In the genomic region with DNA sequence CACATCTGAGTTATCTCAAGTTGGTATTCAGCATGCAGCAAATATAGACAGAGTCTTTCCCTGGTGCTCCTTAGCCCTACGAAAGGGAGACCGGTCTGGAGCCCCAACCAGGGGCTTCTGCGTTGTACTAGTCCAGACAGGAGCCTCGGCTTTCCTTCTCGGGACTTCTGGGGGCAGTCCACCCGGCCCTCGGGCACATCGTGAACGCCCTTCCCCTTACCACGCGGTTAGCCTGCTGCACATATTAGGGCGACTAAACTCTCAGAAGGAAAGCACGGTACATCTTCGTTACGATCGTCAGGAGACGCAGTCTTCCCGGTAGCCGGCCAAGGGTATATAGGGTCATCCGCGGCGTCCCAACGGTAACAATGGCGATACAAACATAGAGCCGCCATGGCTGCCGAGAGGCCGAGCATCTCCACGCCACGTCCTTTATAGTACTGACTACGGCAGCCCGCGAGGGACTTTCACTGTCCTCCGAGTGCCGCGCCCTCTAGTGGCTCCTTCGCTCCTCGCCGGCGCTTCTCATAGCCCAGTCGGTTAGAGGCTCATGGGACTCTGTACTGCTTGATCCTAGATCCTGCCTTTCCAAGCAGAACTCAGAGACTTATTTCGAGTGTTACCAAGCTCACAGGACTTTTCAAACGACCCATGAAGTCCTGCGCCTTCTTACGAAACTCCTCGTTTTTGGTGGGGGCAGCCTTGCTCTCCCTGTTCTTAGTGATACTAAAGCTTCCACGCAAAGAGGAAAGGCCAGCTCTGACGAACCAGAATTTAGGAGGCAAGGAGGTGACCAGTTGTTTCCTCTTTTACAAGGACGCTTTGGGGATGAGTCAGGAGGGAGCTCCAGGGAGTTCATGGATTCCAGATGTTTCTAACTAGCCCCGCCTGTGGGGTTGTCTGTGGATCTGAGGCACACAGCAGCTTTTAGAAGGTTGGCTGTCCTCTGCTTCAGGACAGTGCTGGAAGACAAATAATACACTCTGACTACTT, we compare ENCODE assay signal across 8 mouse cellular contexts. TPM values are rescaled to one million over a fixed set of nuclear protein-coding genes. Genes with fewer than 3 reads are reported as not detected.
DNase-seq lines count a peak whose midpoint lies in the region; ATAC-seq and TF ChIP-seq lines count a peak whose summit lies in the region.

No protein-coding gene starts in this region.

- 4% methylated on average over 49 of the region's 49 CpGs for WGBS in hindbrain, embryonic 13.5 days

- TF ChIP-seq CTCF in Patski (IDR thresholded peaks at IDR 0.05), result no peak

- in situ Hi-C loops in Patski (cut with MboI; ENCODE audit: low pct_unique_long_range_greater_than_20kb), result loop anchor here (5.0 to 25.0 kb wide), 3 partner anchors 372 to 772 kb away; no protein-coding TSS in a partner anchor

- peak; percentile 29 for ATAC-seq in Patski
- ATAC-seq in hindbrain, embryonic 13.5 days (ENCODE audit: low FRiP score), result peak; percentile 89

- peaks cover 34% of the 10 kb centered on the region for H3K36me3 ChIP-seq in hindbrain, embryonic 13.5 days

- peak overlapping the region; percentile 72 for H3K4me2 ChIP-seq in hindbrain, embryonic 13.5 days

- H3K9me3 ChIP-seq in hindbrain, embryonic 13.5 days, result no peaks in the 10 kb centered on the region

- CTCF ChIA-PET in Patski (lab: Charles Lee), result interaction anchor here (0.7 to 0.9 kb wide), 2 partner anchors 36 to 42 kb away, joined by 3 to 5 read pairs; a partner anchor contains a TSS

- POLR2A ChIA-PET in Patski (lab: Charles Lee), result interaction anchor here (0.7 kb wide), 1 partner anchor 36 kb away, joined by 4 read pairs; a partner anchor contains a TSS

- peak overlapping the region; percentile 96 for H3K9ac ChIP-seq in hindbrain, embryonic 13.5 days

- peak; percentile 71 for DNase-seq in Patski (ENCODE audit: low read depth, low spot score)
- DNase-seq in cerebellum, postnatal 14 days, result peak; percentile 99 to 100
- peak; percentile 90 to 97 for DNase-seq in frontal cortex, postnatal 14 days (ENCODE audit: low spot score in 2 of 2)
- DNase-seq in layer of hippocampus, postnatal 14 days (ENCODE audit: low spot score in 2 of 2), result peak; percentile 98
- DNase-seq in lung, postnatal 10 days, result peak; percentile 98
- peak; percentile 99 for DNase-seq in ovary, postnatal 14 days (ENCODE audit: low spot score)
- DNase-seq in thymus, postnatal 10 days (ENCODE audit: low spot score in 2 of 2), result peak; percentile 90 to 98

- no peaks in the 10 kb centered on the region for H3K27me3 ChIP-seq in Patski
- H3K27me3 ChIP-seq in hindbrain, embryonic 13.5 days, result no peaks in the 10 kb centered on the region

- H3K27ac ChIP-seq in hindbrain, embryonic 13.5 days, result peak overlapping the region; percentile 89

- H3K4me1 ChIP-seq in hindbrain, embryonic 13.5 days (replicated peaks), result peaks cover 34% of the 10 kb centered on the region

- H3K4me3 ChIP-seq in hindbrain, embryonic 13.5 days, result peak overlapping the region; percentile 95

RNA-seq across cellular contexts. Expression of a gene that starts 11.9 kb away (rescaled TPM):
- 57.3 TPM for polyA plus RNA-seq in Patski (2021)
- polyA plus RNA-seq in hindbrain, embryonic 13.5 days (2015; fragmentation: Nextera tagmentation; extraction: Ambion mirVana), result 109 and 117 TPM in 2 replicates
- 10 to 100 TPM; 73.3 to 76.4 TPM for total RNA-seq in layer of hippocampus, postnatal 14 days (2021)

RNA-seq across cellular contexts. Expression of a gene that starts 30.9 kb away (rescaled TPM):
- polyA plus RNA-seq in Patski (2021), result not detected
- polyA plus RNA-seq in hindbrain, embryonic 13.5 days (2015; fragmentation: Nextera tagmentation; extraction: Ambion mirVana), result not detected in 2 replicates
- total RNA-seq in layer of hippocampus, postnatal 14 days (2021), result not detected

RNA-seq across cellular contexts. Expression of a gene that starts 35.9 kb away (rescaled TPM):
- 41.6 TPM for polyA plus RNA-seq in Patski (2021)
- 6.8 and 7.0 TPM in 2 replicates for polyA plus RNA-seq in hindbrain, embryonic 13.5 days (2015; fragmentation: Nextera tagmentation; extraction: Ambion mirVana)
- 1 to 10 TPM; 1.2 to 1.9 TPM for total RNA-seq in layer of hippocampus, postnatal 14 days (2021)

RNA-seq across cellular contexts. Expression of a gene that starts 53.7 kb away (rescaled TPM):
- polyA plus RNA-seq in Patski (2021), result not detected
- polyA plus RNA-seq in hindbrain, embryonic 13.5 days (2015; fragmentation: Nextera tagmentation; extraction: Ambion mirVana), result not detected in 2 replicates
- total RNA-seq in layer of hippocampus, postnatal 14 days (2021), result not detected

Comparison
In these comparisons a context has a peak if more than half of its experiments do, and no peak if none do; other contexts are left out.
1. Peak in every context shown above with its lines: DNase-seq, ATAC-seq, H3K4me3 ChIP-seq and H3K27ac ChIP-seq.